Mouse (Mus musculus): Measurements from ENCODE around the gene Rtl9. TPM values are rescaled to one million over a fixed set of nuclear protein-coding genes. Genes with fewer than 3 reads are reported as not detected.
A peak's percentile ranks its signal among the peaks of the same experiment; 100 is the strongest.

Gene Rtl9
- total and polyA plus RNA-seq, 2 experiments from 2014 or later = 0.81 to 3.7 TPM

DNA sequence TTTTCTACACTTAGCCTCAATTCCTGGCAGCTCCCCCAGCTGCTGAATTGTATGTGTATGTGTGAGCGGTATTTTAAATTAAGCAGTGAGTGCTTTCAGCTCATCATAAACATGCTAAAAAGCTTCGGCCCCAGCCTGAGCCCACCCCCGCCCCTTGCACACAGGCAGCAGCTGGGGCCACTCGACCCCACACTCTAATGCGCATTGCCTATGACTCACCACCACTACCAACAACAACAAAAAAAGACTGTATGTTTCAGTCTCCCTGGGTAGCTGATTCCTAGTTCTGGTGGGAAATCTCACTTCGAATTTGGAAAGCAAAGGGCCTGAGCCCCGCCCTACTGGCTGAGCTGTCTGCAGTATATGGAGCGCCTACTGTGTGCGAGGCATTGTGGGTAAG is 35.1 kb upstream of the Rtl9 start:
- no peak for TF ChIP-seq CTCF (IDR thresholded peaks at IDR 0.05; ENCODE audit: low read depth)
- DNase-seq (ENCODE audit: low spot score) (no peak), ATAC-seq (peak; percentile 51; the same call in 1 of the 2 replicates)
- H3K4me1 ChIP-seq (ENCODE audit: insufficient read depth, low read length) = no peaks in the 10 kb centered on the region
- no peak overlapping the region for H3K9ac ChIP-seq (replicated peaks; ENCODE audit: low read length)
- no peak overlapping the region for H3K4me3 ChIP-seq (ENCODE audit: low read length)
- H3K9me3 ChIP-seq (ENCODE audit: low read length) = no peaks in the 10 kb centered on the region
- no peak overlapping the region for H3K27ac ChIP-seq
- H3K4me2 ChIP-seq (ENCODE audit: low read depth, low read length) = no peak overlapping the region
- H3K27me3 ChIP-seq (ENCODE audit: insufficient read depth, low read length) = no peaks in the 10 kb centered on the region
- 76% methylated on average over 9 of the region's 9 CpGs for WGBS
- H3K36me3 ChIP-seq (ENCODE audit: insufficient read depth, low read length) = no peaks in the 10 kb centered on the region

DNA sequence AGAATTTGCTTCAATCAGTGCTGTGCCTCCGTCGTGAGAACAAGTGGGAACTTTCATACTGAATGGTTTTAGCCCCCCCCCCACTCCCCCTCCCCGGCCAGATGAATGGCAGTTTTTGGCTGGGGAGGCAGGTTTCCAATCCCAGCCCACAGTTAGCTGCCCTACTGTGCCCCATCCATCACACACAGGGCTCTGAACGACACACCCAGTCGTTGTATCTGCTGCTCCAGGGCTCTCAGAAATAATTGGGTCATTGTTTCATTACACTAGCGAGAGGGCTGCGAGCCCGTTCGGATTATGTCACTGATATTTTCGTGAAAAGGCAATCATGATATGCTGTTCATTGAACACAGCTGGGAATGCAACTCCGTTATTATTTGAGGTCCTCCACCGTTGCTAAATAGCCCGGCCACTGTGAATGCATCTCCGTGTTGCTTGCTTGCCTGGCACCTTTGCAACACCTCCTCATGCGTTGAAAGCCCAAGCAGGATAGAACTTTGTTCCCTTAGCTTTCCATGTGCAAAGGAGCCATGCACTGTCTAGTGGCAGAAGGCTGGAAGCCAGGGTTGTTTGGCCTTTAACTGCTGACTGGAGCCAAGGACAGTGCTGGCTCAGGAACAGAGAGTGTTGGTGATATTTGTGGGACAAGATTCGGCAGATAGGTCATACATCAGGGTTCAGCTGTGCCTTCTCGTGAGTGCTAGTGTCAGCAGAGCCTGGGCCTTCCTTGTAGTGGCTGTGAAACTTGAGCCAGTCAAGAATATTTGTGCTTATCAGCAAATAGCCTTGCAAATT is 32.9 kb upstream of the Rtl9 start:
- Histone ChIP-seq H3K4me1 (ENCODE audit: insufficient read depth, low read length) (no peaks in the 10 kb centered on the region), H3K27ac (no peak overlapping the region), H3K9me3 (ENCODE audit: low read length) (no peaks in the 10 kb centered on the region), H3K4me3 (ENCODE audit: low read length) (no peak overlapping the region), H3K36me3 (ENCODE audit: insufficient read depth, low read length) (no peaks in the 10 kb centered on the region), H3K27me3 (ENCODE audit: insufficient read depth, low read length) (no peaks in the 10 kb centered on the region), H3K4me2 (ENCODE audit: low read depth, low read length) (peak overlapping the region; percentile 7; the same call in 1 of the 2 replicates), H3K9ac (replicated peaks; ENCODE audit: low read length) (no peak overlapping the region)
- peak; percentile 74 for ATAC-seq
- 45% methylated on average over 17 of the region's 17 CpGs for WGBS
- TF ChIP-seq CTCF (IDR thresholded peaks at IDR 0.05; ENCODE audit: low read depth) = no peak
- peak; percentile 22 for DNase-seq (ENCODE audit: low spot score)

DNA sequence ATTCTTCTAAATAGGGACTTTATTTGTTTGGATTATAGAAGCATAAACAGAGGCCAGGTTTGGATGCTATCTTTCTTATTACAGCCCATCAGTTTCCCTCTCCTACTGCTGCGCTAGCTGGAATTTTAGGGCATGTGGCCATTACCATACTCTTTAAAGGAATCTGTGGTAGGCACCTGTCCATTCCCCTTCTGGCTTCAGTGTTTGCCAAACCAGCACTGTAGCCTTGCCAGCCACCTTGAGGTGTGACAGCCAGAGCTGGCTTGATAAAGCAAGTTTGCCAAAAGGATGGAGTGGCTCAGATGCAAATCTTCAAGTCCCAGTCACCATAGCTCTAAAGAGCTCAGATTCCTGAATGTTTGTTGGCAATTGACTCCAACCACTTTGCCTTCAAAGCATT is 32.3 kb upstream of the Rtl9 start:
- WGBS = 82% methylated on average over 1 of the region's 1 CpGs
- Histone ChIP-seq H3K27me3 (ENCODE audit: insufficient read depth, low read length) (no peaks in the 10 kb centered on the region), H3K36me3 (ENCODE audit: insufficient read depth, low read length) (no peaks in the 10 kb centered on the region), H3K27ac (no peak overlapping the region), H3K9ac (replicated peaks; ENCODE audit: low read length) (no peak overlapping the region), H3K4me1 (ENCODE audit: insufficient read depth, low read length) (no peaks in the 10 kb centered on the region), H3K4me3 (ENCODE audit: low read length) (no peak overlapping the region), H3K9me3 (ENCODE audit: low read length) (no peaks in the 10 kb centered on the region), H3K4me2 (ENCODE audit: low read depth, low read length) (no peak overlapping the region)
- ATAC-seq = no peak
- no peak for DNase-seq (ENCODE audit: low spot score)
- no peak for TF ChIP-seq CTCF (IDR thresholded peaks at IDR 0.05; ENCODE audit: low read depth)

DNA sequence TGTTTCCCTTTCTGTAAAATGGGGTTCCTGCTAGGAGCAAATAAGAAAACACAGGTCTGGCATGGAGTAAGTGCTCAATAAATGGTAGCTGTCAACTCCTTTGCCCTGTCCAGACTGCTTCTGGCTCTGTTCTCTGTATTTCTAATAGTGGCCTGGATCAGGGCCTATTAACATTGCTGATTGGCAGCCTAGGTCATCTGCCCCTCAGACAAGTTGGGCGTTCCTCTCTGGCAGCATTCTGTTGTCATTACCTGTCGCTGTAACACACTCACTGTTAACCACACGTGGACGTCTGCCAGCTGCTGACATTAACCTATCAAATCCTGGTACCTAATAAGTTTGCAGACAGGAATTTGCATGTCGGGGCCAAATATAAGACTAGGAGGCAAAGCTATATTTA is 31.8 kb upstream of the Rtl9 start:
- no peak for DNase-seq (ENCODE audit: low spot score)
- H3K4me1 ChIP-seq (ENCODE audit: insufficient read depth, low read length) = no peaks in the 10 kb centered on the region
- no peaks in the 10 kb centered on the region for H3K27me3 ChIP-seq (ENCODE audit: insufficient read depth, low read length)
- no peaks in the 10 kb centered on the region for H3K9me3 ChIP-seq (ENCODE audit: low read length)
- no peak for ATAC-seq
- no peak overlapping the region for H3K27ac ChIP-seq
- no peak overlapping the region for H3K4me2 ChIP-seq (ENCODE audit: low read depth, low read length)
- no peak for TF ChIP-seq CTCF (IDR thresholded peaks at IDR 0.05; ENCODE audit: low read depth)
- no peak overlapping the region for H3K4me3 ChIP-seq (ENCODE audit: low read length)
- no peaks in the 10 kb centered on the region for H3K36me3 ChIP-seq (ENCODE audit: insufficient read depth, low read length)
- 64% methylated on average over 5 of the region's 5 CpGs for WGBS
- H3K9ac ChIP-seq (replicated peaks; ENCODE audit: low read length) = no peak overlapping the region

DNA sequence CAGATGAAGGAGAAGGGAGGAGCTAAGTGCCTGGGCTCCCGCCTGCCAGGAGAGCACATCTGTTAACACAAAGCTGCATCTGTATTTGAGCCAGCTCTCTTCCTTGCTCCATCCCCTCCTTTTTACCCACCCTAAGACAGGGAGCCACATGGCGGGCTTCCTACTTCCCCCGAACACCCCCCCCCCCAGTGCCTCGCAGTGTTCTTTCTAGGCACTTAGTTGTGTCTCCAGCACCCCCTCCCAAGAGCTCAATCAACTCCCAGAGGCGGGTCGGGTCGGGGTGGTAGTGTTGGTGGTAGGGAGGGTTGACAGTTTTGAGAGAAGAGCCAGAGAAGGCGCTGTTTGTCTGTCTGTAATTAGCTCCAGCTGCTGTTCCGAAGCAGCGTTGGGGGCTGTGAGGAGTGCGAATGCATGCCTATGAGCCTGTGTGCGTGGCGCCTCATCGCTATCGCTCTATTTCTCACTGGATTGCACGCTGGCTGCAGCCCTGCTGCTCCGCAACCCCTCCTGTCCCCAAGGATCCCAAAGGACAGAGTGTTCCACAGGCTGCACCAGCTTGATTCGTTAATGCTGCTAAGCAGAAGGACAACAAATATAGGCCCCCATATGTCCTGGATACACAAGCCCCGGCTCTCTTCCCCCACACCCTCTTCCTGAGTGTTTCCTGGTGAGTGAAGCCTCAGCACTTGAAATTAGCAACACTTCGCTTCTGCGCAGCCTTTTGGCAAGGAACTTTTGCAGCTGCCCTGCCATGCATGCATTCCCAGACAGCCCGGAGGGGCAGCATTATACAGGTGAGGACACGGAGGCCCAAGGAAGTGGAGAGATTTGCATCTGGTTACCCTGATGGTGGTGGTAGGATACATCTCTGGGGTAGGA is 18.7 kb upstream of the Rtl9 start:
- peak overlapping the region; percentile 30 for H3K4me3 ChIP-seq (ENCODE audit: low read length)
- ATAC-seq = peak; percentile 76
- H3K4me1 ChIP-seq (ENCODE audit: insufficient read depth, low read length) = no peaks in the 10 kb centered on the region
- 28% methylated on average over 23 of the region's 23 CpGs for WGBS
- H3K27me3 ChIP-seq (ENCODE audit: insufficient read depth, low read length) = no peaks in the 10 kb centered on the region
- no peaks in the 10 kb centered on the region for H3K9me3 ChIP-seq (ENCODE audit: low read length)
- DNase-seq (ENCODE audit: low spot score) = peak; percentile 31
- no peak for TF ChIP-seq CTCF (IDR thresholded peaks at IDR 0.05; ENCODE audit: low read depth)
- no peaks in the 10 kb centered on the region for H3K36me3 ChIP-seq (ENCODE audit: insufficient read depth, low read length)
- H3K4me2 ChIP-seq (ENCODE audit: low read depth, low read length) = peak overlapping the region; percentile 55
- H3K27ac ChIP-seq = no peak overlapping the region
- H3K9ac ChIP-seq (replicated peaks; ENCODE audit: low read length) = no peak overlapping the region; the same call in 1 of the 2 replicates

DNA sequence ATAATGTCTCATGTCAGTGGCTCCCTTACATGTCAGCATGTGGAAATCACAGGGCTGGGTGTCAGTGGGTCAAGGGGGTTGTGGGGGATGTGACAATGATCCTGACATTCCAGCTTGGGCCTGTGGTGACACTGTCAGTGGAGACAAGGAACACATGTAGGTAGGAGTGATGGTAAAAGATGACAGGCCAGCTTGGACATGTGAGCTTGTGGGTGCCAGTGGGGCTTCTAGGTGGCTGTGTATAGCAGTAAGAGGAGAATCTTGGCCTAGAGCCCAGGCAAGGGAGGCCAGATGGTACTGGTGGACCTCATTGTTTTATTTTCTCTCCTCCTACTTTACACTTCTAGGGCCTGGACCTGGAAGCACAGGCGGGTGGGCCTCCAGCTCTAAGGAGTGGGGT is 16.7 kb upstream of the Rtl9 start:
- no peak overlapping the region for H3K4me3 ChIP-seq (ENCODE audit: low read length)
- no peaks in the 10 kb centered on the region for H3K36me3 ChIP-seq (ENCODE audit: insufficient read depth, low read length)
- H3K4me1 ChIP-seq (ENCODE audit: insufficient read depth, low read length) = no peaks in the 10 kb centered on the region
- no peak overlapping the region for H3K4me2 ChIP-seq (ENCODE audit: low read depth, low read length)
- H3K9me3 ChIP-seq (ENCODE audit: low read length) = no peaks in the 10 kb centered on the region
- H3K9ac ChIP-seq (replicated peaks; ENCODE audit: low read length) = no peak overlapping the region
- no peak overlapping the region for H3K27ac ChIP-seq
- WGBS = 43% methylated on average over 1 of the region's 1 CpGs
- no peak; the same call in 1 of the 2 replicates for ATAC-seq
- peak; percentile 8 for DNase-seq (ENCODE audit: low spot score)
- H3K27me3 ChIP-seq (ENCODE audit: insufficient read depth, low read length) = no peaks in the 10 kb centered on the region; the same call in 1 of the 2 replicates
- TF ChIP-seq CTCF (IDR thresholded peaks at IDR 0.05; ENCODE audit: low read depth) = no peak

All from hindbrain, postnatal 0 days (tissue).